Mouse (Mus musculus) embryonic facial prominence, embryonic 12.5 days (tissue): ENCODE data around the gene Pakap. TPM values are rescaled to one million over a fixed set of nuclear protein-coding genes. Genes with fewer than 3 reads are reported as not detected.
A peak's percentile ranks its signal among the peaks of the same experiment; 100 is the strongest.
"Not testable (repeated sequence)": the region's sequence is repeated elsewhere in the genome, so short reads cannot be mapped to it uniquely, and the experiment has no call there.

Experiments used
- ATAC-seq: fragments of 200-750 bp; cut with Nextera tagmentation; 2 replicates; pipeline ENCODE4 v1.8.0; 2017; ENCODE audit not compliant: insufficient number of reproducible peaks, insufficient read depth, low FRiP score, low TSS enrichment
- H3K27ac ChIP-seq: fragments of 300-500 bp; sonication (generic); 2 replicates; pipeline ENCODE4 v1.5.1; 2016; ENCODE audit warnings: mild to moderate bottlenecking
- H3K27me3 ChIP-seq: fragments of 300-500 bp; sonication (generic); 2 replicates; pipeline ENCODE4 v1.6.1; 2016; ENCODE audit warnings: mild to moderate bottlenecking, moderate library complexity
- H3K36me3 ChIP-seq: fragments of 300-500 bp; sonication (generic); 2 replicates; pipeline ENCODE4 v1.6.1; 2016; ENCODE audit warnings: mild to moderate bottlenecking
- H3K4me1 ChIP-seq: fragments of 300-500 bp; sonication (generic); 2 replicates; pipeline ENCODE4 v1.6.1; 2016
- H3K4me2 ChIP-seq: fragments of 300-500 bp; sonication (generic); replicated peaks from 2 replicates; pipeline ENCODE4 v1.6.1; 2016; ENCODE audit warnings: mild to moderate bottlenecking, moderate library complexity
- H3K4me3 ChIP-seq: fragments of 300-500 bp; sonication (generic); 2 replicates; pipeline ENCODE4 v1.5.1; 2016; ENCODE audit warnings: mild to moderate bottlenecking
- H3K9ac ChIP-seq: fragments of 300-500 bp; sonication (generic); 2 replicates; pipeline ENCODE4 v1.6.1; 2016; ENCODE audit warnings: mild to moderate bottlenecking, moderate library complexity
- H3K9me3 ChIP-seq: fragments of 300-500 bp; sonication (generic); 2 replicates; pipeline ENCODE4 v1.6.1; 2016; ENCODE audit warnings: mild to moderate bottlenecking, moderate library complexity
- WGBS: fragments of 180-500 bp; shearing (Covaris S2); methylation state at CpG from one replicate; pipeline ENCODE4 v1.1.7; 2016; 5-methylcytosine and 5-hydroxymethylcytosine counted together
- polyA plus RNA-seq: library from polyadenylated mRNA; unstranded; fragments of >200 nt; fragmentation: Nextera tagmentation; extraction: Ambion mirVana; gene quantifications from 2 replicates; pipeline ENCODE4 v1.2.1, GENCODE M21; 2016

The Pakap gene
- polyA plus RNA-seq, 1 experiment from 2014 or later: 42.5 TPM

DNA sequence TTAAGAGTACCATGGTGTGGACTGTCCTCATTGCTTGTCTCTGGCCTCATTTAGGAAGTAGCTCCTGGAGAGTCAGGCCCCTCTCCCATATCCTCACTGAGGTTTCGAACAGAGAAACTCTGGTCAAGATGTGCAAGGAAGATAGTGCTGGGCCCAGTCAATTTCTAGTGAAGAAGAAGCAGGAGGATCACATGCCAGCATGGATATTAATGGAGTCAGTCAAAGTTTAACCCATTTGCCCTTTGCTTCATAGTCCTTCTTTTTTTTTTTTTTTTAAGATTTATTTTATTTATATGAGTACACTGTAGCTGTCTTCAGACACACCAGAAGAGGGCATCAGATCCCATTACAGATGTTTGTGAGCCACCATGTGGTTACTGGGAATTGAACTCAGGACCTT is 321.0 kb downstream of the Pakap start:
- WGBS: 95% methylated on average over 1 of the region's 1 CpGs
- H3K4me3 ChIP-seq, H3K9me3 ChIP-seq, H3K9ac ChIP-seq, H3K27ac ChIP-seq, H3K4me2 ChIP-seq, ATAC-seq, H3K27me3 ChIP-seq, H3K36me3 ChIP-seq: not testable (repeated sequence)
- peaks cover 23% of the 10 kb centered on the region for H3K4me1 ChIP-seq

DNA sequence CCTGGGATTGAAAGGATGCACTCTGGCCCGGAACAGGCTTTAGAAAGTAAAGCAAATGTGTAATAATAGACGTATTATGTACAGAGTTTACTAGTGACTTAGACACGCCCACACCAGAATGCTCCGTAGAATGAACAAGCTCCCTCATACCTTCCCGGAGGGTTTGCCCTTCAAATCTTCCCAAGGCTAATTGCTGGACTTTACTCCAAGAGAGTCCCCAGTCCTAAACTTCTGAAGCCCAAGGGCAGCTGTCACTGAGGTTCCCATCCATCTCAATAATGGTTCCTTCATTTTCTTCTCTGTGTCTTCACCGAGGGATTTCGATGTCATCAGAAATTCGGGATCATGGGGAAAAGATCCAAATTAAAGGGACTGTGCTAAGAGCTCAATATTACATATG is 321.8 kb downstream of the Pakap start:
- Histone ChIP-seq H3K4me2 (no peak overlapping the region), H3K36me3 (no peaks in the 10 kb centered on the region), H3K9ac (no peak overlapping the region), H3K27me3 (no peaks in the 10 kb centered on the region), H3K27ac (no peak overlapping the region), H3K4me3 (no peak overlapping the region), H3K9me3 (no peaks in the 10 kb centered on the region), H3K4me1 (peaks cover 23% of the 10 kb centered on the region)
- WGBS: 87% methylated on average over 8 of the region's 8 CpGs
- ATAC-seq: no peak

- Histone ChIP-seq H3K27me3 (no peaks in the 10 kb centered on the region), H3K9ac (no peak overlapping the region), H3K9me3 (no peaks in the 10 kb centered on the region), H3K4me1 (peaks cover 24% of the 10 kb centered on the region), H3K4me2 (no peak overlapping the region), H3K36me3 (no peaks in the 10 kb centered on the region), H3K4me3 (no peak overlapping the region), H3K27ac (peak overlapping the region; percentile 25; the same call in 1 of the 2 replicates)
- ATAC-seq: no peak
- 66% methylated on average over 10 of the region's 10 CpGs for WGBS
These were observed 324.1 kb downstream of the Pakap start for GRCm38 (mm10) chr4:57892001-57892586.

DNA sequence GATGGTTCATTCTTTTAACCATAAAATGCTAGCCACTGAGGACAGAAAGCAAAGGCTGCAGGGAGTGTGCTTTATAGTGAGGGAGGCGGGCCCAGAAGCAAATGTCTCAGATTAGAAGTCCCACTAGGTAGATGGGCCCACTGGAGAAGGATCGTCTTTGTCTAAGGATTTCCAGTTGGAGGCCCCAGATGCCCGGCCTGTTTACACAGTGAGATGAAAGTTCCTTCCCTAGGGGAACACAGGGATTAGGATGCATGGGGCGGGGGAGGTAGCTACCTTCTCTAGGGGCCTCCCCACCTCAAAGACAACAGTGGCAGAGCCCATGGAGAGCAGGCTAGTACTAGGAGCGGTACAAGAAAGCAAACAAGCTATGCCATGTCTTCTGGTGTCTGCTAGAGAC is 327.2 kb downstream of the Pakap start:
- H3K27ac ChIP-seq: peak overlapping the region; percentile 50; the same call in 1 of the 2 replicates
- ATAC-seq: no peak
- peaks cover 24% of the 10 kb centered on the region for H3K4me1 ChIP-seq
- no peak overlapping the region for H3K4me2 ChIP-seq
- no peaks in the 10 kb centered on the region for H3K27me3 ChIP-seq
- no peak overlapping the region for H3K9ac ChIP-seq
- H3K36me3 ChIP-seq: no peaks in the 10 kb centered on the region
- WGBS: 34% methylated on average over 5 of the region's 5 CpGs
- no peaks in the 10 kb centered on the region for H3K9me3 ChIP-seq
- H3K4me3 ChIP-seq: no peak overlapping the region

DNA sequence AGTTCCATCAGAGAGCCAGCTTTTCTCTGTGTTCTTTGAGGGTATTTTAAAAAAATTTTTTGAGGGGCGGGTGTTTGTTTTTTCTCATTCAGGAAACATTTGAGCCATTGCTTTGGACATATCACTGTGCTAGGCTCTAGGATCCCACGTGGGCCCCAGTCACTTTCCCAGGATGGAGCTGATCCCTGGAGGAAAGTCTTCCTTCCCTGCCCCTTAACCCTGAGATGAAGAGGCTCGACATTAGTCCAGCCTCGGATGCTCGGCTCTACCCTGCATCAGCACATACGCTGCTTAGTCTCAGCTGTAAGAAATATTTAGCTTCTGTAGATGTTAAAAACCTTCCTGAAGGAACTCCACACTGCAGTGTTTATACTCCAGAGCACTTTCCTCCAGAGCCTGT is 327.9 kb downstream of the Pakap start:
- no peak for ATAC-seq
- no peak overlapping the region for H3K9ac ChIP-seq
- peaks cover 24% of the 10 kb centered on the region for H3K4me1 ChIP-seq
- H3K4me3 ChIP-seq: no peak overlapping the region
- peak overlapping the region; percentile 50; the same call in 1 of the 2 replicates for H3K27ac ChIP-seq
- H3K36me3 ChIP-seq: no peaks in the 10 kb centered on the region
- H3K27me3 ChIP-seq: no peaks in the 10 kb centered on the region
- H3K4me2 ChIP-seq: no peak overlapping the region
- no peaks in the 10 kb centered on the region for H3K9me3 ChIP-seq
- 51% methylated on average over 6 of the region's 6 CpGs for WGBS

GRCm38 (mm10) chr4:57896631-57897030 is 328.7 kb downstream of the Pakap start:
- H3K4me2 ChIP-seq: no peak overlapping the region
- H3K4me1 ChIP-seq: peaks cover 23% of the 10 kb centered on the region
- no peaks in the 10 kb centered on the region for H3K27me3 ChIP-seq
- H3K9me3 ChIP-seq: no peaks in the 10 kb centered on the region
- H3K36me3 ChIP-seq: no peaks in the 10 kb centered on the region
- H3K4me3 ChIP-seq: no peak overlapping the region
- no peak overlapping the region for H3K9ac ChIP-seq
- no peak overlapping the region for H3K27ac ChIP-seq
- 67% methylated on average over 3 of the region's 3 CpGs for WGBS
- ATAC-seq: no peak

GRCm38 (mm10) chr4:57901210-57901609 is 333.2 kb downstream of the Pakap start:
- 9% methylated on average over 4 of the region's 4 CpGs for WGBS
- Histone ChIP-seq H3K4me2 (no peak overlapping the region), H3K4me1 (peaks cover 2% of the 10 kb centered on the region), H3K27me3 (no peaks in the 10 kb centered on the region), H3K36me3 (no peaks in the 10 kb centered on the region), H3K9me3 (no peaks in the 10 kb centered on the region), H3K27ac (no peak overlapping the region), H3K9ac (no peak overlapping the region), H3K4me3 (no peak overlapping the region)
- ATAC-seq: no peak

DNA sequence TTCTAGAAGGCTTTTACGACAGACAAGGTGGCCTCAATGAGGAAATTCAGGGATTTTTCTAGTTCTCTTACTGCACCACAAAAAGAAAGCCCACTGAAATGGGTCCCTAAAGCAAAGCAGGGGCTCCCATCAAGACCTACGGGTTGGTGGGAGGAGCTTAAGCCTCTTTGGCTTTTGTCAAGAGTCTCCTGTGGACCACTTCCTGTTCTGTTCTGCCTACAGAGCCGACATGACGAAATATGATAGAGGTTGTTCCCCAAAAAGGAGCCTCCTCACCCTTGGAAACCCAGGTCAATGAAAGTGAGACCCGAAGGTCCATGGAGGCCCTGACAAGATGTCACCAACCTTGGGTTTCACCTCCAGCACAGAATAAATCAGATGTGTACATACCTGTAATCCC is 334.6 kb downstream of the Pakap start:
- no peaks in the 10 kb centered on the region for H3K36me3 ChIP-seq
- H3K4me1 ChIP-seq: no peaks in the 10 kb centered on the region; the same call in none of the 2 replicates
- no peak for ATAC-seq
- no peak overlapping the region for H3K27ac ChIP-seq
- WGBS: 78% methylated on average over 5 of the region's 5 CpGs
- no peaks in the 10 kb centered on the region for H3K27me3 ChIP-seq
- H3K9ac ChIP-seq: no peak overlapping the region
- no peak overlapping the region for H3K4me3 ChIP-seq
- H3K9me3 ChIP-seq: no peaks in the 10 kb centered on the region
- no peak overlapping the region for H3K4me2 ChIP-seq

DNA sequence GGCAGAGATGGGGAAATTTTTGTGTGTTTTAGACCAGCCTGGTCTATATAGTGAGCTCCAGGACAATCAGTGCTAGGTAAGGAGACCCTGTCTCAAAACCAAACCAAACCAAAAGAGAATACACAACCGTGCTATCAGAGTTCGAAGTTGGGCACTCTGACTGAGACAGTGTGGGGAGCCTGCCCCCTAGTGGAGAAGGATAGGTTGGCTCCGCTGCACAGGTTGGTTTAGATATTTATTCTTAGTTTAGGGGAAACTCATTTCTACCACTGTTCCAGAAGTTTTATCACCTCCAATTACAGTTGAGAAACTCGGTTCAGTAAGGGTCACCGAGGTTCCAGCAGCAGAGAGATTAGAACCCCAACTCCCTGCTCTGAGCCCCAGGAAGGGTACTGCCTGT is 336.2 kb downstream of the Pakap start:
- Histone ChIP-seq H3K4me2 (peak overlapping the region; percentile 15; the same call in 1 of the 2 replicates), H3K4me3 (no peak overlapping the region), H3K4me1 (no peaks in the 10 kb centered on the region; the same call in none of the 2 replicates), H3K36me3 (no peaks in the 10 kb centered on the region), H3K27me3 (no peaks in the 10 kb centered on the region), H3K9me3 (no peaks in the 10 kb centered on the region), H3K9ac (no peak overlapping the region), H3K27ac (no peak overlapping the region)
- no peak for ATAC-seq
- 12% methylated on average over 5 of the region's 5 CpGs for whole genome bisulfite sequencing

- no peak for ATAC-seq
- 30% methylated on average over 9 of the region's 9 CpGs for WGBS
- no peaks in the 10 kb centered on the region; the same call in none of the 2 replicates for H3K4me1 ChIP-seq
These were observed 336.7 kb downstream of the Pakap start for GRCm38 (mm10) chr4:57904638-57905037.

DNA sequence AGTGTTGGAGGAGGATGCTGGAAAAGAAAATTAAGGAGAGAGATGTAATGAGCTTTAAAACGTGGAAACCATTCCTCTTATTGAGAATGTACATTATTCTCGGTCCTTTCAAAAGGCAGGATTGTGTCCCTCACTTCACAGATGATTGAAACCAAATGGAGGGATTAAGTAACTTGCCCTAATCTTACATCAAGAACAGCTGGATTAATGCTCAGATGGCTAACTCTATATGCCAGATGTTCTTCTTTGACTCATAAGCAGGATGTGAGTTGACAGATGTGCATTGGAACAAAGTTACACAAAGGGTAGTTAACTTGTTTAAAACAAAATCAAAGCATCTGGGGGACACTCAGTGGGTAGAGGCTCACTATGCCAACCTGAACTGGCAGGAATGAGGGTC is 338.7 kb downstream of the Pakap start:
- Histone ChIP-seq H3K4me3 (no peak overlapping the region), H3K9me3 (no peaks in the 10 kb centered on the region), H3K27me3 (no peaks in the 10 kb centered on the region), H3K4me2 (no peak overlapping the region), H3K4me1 (no peaks in the 10 kb centered on the region; the same call in none of the 2 replicates), H3K36me3 (no peaks in the 10 kb centered on the region), H3K27ac (no peak overlapping the region), H3K9ac (no peak overlapping the region)
- WGBS: 15% methylated on average over 2 of the region's 2 CpGs
- no peak for ATAC-seq

More at GRCm38 (mm10) chr4:57904638-57905037, 336.7 kb downstream of the Pakap start:
- peak overlapping the region; percentile 15; the same call in 1 of the 2 replicates for H3K4me2 ChIP-seq
- no peaks in the 10 kb centered on the region for H3K9me3 ChIP-seq
- no peak overlapping the region for H3K27ac ChIP-seq
- H3K9ac ChIP-seq: no peak overlapping the region
- H3K36me3 ChIP-seq: no peaks in the 10 kb centered on the region
- H3K27me3 ChIP-seq: no peaks in the 10 kb centered on the region
- no peak overlapping the region for H3K4me3 ChIP-seq

- Histone ChIP-seq H3K27me3 (no peaks in the 10 kb centered on the region), H3K4me2 (no peak overlapping the region), H3K4me3 (no peak overlapping the region), H3K4me1 (no peaks in the 10 kb centered on the region; the same call in none of the 2 replicates), H3K36me3 (no peaks in the 10 kb centered on the region), H3K9ac (no peak overlapping the region), H3K27ac (no peak overlapping the region), H3K9me3 (no peaks in the 10 kb centered on the region)
- 76% methylated on average over 6 of the region's 6 CpGs for WGBS
- ATAC-seq: no peak
These were observed 340.9 kb downstream of the Pakap start for GRCm38 (mm10) chr4:57908860-57909259.
